Mouse (Mus musculus): Measurements from ENCODE around the gene Celf5. TPM values are rescaled to one million over a fixed set of nuclear protein-coding genes. Genes with fewer than 3 reads are reported as not detected.

The Celf5 gene
- total RNA-seq, 1 experiment from 2014 or later = not detected

DNA sequence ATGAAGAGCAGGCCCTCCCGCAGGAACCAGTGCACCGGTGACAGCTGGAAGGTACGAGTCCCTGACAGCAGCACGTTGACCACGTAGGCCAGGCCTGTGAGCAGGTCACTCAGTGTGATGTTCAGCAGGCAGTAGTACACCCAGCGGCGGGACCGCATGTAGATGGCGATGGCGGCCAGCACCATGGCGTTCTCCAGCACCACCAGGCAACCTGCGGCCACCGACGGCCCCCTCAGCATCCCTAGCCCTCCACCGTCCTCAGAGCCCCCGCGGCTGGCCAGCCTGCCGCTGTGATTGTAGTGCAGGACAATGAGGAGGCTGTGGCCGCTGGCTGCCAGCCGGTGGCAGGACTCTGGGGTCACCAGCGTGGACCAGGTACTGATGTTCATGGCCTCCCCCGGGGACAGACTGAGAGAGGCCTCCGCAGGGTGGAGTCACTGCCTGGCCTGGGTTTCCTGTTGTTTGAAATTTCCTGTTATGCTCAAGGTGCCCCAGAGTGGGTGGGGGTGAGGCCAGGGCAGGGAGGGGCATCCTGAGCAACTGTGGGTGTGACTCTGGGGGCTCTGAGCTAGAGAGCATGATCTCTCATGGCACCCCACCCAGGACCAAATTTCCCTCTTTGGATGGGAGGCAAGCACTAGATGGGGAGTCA lies 16.9 kb upstream of the Celf5 start:
- 0 out of 2 replicates have a peak, but pooled peaks have one; percentile 3 for ATAC-seq (replicated peaks; ENCODE audit: insufficient number of reproducible peaks, low FRiP score, low TSS enrichment, poor library complexity, severe bottlenecking)

DNA sequence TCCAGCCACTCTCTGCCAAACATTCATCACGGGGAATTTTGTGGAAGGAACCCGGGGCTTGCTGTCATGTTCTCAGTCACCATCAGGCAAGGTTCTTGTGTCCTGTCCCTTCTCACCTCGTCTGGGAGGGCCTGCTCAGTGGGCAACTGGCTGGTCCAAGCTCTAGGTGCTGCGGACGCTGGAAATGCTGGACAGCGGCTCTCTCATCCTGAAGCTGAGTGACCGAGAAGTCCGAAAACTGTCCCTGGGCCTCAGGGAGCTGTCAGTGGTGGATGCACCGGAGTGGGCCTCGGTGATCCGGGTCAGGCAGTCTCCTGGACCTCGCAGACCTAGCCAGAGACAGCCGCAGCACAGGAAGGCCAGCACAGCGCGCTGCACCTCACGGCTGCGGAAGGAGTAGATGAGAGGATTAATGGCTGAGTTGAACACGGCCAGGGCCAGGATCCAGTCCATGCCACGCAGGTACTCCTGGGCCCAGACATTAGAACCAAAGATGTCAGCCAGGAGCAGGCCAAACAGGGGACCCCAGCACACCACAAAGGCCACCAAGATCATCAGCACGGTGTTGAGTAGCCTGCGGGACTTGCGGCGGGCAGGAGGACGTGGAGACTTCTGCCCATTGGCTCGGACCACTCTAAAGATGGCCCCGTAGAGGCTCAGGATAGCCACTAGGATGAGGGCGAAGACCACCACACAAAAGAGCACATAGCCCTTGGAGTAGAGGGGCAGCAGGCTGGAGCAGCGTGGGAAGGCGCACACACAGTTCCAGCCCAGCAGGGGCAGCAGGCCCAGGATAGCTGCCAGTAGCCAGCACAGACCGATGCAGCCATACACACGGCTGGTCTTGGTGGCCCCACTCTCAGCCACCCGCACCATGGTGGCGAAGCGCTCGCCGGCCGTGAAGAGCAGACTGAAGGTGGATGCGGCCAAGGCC lies 16.1 kb upstream of the Celf5 start:
- no peak for ATAC-seq (replicated peaks; ENCODE audit: insufficient number of reproducible peaks, low FRiP score, low TSS enrichment, poor library complexity, severe bottlenecking)

DNA sequence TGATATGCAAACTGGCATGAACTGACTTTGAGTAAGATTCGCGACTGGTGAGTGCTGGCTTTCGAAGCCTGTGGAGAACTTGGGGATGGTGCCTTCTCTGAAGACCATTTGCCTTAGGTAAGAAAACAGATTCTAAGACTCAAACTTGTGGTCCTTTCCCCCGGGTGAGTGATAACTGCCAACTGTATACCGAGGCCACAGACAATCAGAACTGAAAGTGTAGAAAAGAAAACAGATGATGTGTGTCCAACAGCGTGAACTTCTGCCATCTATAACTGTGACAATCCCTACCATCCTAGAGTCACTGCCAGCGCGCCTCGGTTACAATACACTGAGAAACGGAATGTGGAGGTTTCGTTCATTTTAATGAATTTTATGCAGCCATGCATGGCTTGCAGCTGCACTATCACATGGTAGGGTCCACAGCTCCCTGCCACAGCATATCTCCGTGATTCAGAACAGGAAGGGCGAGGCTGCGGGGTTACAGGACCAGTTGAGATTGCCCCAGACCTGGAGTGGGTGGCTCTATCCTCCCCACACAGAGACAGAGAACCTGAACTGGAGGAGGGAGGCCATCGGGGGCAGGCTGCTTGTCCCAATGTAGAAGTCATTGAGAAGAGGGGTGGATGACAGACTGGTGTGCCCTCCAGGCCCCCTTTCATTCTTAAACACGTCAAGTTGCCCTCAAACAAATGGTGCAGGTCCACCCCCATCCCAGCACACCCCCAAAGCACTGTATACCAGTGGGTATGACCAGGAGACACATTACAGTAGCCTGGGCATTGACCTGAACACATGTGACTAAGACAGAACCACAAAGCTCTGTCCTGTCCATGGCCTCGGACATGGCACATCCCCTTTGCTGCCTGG lies 15.1 kb upstream of the Celf5 start:
- ATAC-seq (replicated peaks; ENCODE audit: insufficient number of reproducible peaks, low FRiP score, low TSS enrichment, poor library complexity, severe bottlenecking) = peak; percentile 7; the same call in 1 of the 2 replicates

DNA sequence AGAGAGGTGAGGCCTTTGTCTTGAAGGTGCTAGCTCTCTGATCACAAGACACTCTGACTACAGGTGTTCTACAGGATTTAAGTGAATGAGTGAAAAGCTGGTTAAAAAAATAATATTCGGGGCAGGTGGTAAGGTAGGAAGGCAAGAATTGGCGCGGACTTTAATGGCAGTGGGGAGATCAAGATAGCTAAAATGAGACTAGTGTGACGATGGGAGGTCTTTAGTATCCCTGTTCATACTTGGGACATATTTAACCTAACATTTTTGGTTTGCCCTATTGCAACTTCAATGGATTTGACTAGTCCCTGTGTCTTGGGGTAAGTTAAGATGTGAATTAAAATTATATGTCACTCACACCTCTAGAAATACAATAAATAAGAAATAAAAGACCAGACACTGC lies 14.5 kb upstream of the Celf5 start:
- ATAC-seq (replicated peaks; ENCODE audit: insufficient number of reproducible peaks, low FRiP score, low TSS enrichment, poor library complexity, severe bottlenecking) = no peak

DNA sequence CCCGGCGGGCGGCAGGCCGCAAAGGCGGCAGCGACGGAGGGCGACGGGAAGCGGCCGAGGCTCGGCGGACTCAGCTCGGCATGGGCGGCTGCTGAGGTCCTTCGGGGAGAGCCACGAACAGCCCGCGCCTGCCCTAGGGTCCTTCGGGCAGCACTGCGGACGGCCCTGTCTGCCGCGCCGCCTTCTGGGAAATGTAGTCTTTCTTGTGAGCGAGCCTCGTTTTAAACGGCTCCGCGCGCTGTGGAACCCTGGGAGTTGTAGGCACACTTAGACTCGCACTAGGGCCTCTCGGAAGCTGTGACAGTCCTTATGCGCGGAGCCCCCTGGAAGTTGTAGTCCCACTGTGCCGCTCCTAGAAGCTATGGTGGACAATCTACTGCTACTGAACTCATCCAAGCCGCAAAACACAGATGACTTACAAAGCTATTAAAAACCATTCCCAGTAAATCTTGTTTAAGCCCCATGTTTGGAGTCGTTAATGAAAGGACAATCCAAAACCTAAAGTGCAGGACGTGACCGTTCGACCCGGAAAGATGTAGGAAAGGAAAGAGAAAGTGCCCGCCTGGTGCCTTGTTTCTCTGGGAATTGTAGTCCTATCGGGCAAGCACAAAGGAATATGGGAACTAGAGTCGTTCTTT lies 13.9 kb upstream of the Celf5 start, which contains the start of gene Ncln:
Gene Ncln, minus strand, starts transcription at position 129 of the 638 bp plus-strand sequence.
- peak; percentile 71 for ATAC-seq (replicated peaks; ENCODE audit: insufficient number of reproducible peaks, low FRiP score, low TSS enrichment, poor library complexity, severe bottlenecking)

DNA sequence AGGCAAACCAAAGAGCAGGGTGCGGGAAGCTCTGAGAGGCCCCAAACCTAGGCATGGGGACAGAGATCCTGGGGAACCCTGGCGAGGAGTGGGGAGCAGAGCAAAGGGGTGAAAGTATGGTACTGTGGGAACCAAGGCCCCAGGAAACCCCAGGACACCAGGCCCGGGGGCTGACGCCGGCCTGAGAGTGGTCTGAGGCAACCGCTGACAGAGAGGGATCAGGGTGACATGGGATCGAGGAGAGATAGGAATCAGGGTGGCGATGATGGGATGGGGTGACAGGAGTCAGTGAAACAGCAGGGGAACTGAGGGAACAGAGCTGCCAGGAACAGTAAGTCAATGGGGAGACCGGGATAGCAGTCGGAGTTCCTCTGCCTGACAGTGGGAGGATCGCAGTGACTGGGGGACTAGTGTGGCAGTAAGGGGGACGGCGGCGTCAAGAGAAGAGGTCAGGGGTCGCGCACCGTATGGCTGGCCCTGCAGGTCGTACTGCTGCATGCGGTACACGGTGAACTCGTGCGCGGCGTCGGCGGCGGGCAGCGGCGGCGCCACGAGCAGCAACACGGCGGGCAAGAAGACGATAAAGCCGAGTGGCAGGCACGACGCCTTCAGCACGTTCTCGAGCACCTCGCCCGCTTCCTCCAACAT lies 13.2 kb upstream of the Celf5 start:
- ATAC-seq (replicated peaks; ENCODE audit: insufficient number of reproducible peaks, low FRiP score, low TSS enrichment, poor library complexity, severe bottlenecking) = no peak

DNA sequence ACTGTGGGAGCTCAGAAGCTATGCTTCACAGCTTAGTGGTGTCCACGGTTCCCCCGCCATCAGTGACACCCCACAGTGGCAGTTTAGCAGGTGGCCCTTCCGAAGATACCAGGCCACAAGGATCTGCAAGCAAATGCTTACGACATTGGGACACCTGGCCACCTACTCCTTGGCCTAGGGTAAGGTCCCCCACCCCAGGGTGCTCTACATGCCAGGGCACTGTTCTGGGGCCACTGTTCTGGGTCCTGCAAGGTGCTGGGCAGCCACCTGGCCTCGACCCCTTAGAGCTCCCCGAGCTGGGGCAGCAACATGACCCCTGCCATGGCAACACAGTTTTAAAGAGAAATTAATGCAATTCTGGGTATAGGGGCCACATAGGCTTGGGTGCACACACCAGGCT lies 12.6 kb upstream of the Celf5 start:
- ATAC-seq (replicated peaks; ENCODE audit: insufficient number of reproducible peaks, low FRiP score, low TSS enrichment, poor library complexity, severe bottlenecking) = no peak

DNA sequence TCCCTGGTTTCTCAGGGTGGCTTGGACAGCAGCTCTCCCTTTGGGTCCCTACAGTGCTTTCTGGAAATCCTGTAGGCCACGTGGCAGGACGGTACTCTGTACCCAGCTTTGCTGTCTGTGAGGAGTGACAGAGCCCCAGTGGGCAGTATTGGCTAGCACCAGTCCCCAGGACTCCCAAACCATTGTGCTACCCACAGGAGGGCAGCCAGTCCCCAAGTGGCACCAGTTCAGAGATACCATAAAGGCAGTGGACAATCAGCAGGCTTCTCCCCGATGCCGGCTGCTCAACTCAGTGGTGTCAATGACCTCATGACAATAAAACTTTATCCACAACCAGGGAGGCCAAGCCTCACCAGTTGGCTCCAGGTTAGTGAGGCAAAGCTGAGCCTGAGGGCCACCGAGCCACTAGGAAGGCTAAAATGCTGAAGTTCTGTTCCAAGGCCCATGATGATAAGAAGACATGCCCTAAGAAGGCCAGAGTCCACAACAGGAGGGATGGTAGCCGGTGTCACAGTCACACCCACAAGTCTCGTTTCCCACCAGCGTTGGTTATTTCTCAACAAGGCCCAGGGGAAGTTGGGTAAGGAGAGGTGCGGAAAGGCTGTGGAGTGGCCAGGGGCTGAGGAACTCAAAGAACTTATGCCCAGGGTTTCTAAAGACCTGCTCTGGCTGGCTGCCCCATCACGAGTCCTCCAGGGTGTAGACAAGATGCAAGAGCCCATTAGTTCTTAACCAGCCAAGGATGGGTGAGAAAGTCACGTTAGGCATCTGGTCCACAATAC lies 11.9 kb upstream of the Celf5 start:
- ATAC-seq (replicated peaks; ENCODE audit: insufficient number of reproducible peaks, low FRiP score, low TSS enrichment, poor library complexity, severe bottlenecking) = 0 out of 2 replicates have a peak, but pooled peaks have one; percentile 7

DNA sequence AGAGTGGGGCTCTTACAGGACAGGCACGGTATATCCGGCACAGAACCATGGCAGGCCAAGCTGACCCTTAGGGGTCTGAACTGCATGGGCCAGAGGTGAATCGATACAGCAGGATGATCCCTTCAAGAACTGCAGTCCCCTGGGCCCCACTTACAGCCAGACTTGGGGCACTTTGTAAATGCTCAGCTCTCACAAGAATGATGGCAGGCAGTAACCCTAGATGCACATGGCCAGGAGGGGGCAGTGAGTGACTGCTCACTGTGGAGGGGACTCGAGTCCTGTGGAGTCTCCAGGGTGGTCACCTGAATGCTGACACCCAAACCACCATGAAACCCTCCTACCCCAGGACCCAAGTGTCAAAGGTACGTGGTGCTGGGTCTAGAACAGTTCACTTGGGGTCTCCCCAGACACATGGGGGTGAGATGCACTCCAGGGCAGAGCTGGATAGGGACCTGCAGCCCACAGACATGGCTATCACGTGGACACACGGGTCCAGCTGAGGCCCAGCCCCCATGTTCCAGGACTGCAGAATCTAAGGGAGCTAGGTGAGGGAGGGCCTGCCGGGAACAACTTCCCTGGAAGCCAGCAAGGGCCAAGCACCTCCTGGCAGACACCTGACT lies 11.2 kb upstream of the Celf5 start:
- no peak for ATAC-seq (replicated peaks; ENCODE audit: insufficient number of reproducible peaks, low FRiP score, low TSS enrichment, poor library complexity, severe bottlenecking)

DNA sequence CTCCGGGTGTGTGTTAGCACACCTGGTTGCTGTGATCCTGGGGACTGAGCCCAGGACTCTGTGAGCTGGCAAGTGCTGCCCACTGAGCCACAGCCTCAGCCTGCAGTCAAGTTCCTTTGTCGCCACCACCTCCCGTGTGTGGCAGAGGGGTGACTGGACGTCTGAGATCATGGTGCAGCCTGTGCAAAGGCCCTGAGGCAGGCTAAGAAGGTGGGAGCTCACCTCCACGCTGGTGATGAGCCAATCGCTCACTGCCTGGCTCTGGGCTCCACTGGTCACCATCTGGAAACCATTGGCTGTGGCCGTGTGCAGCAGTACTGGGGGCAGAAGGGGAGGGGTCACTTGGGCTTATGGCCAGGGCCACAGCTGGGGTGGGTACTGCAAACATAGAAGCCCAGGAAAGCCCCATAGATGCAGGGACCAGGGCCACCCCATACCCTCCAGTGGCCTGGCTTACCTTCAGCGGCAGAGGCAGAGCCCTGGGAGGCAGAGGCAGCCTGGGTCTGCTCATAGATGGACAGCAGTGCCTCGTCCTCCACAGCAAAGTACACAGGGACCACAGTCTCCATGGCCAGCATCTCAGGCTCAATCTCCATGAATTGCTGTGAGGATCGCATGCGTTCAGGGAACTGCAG lies 10.2 kb upstream of the Celf5 start:
- ATAC-seq (replicated peaks; ENCODE audit: insufficient number of reproducible peaks, low FRiP score, low TSS enrichment, poor library complexity, severe bottlenecking) = no peak

DNA sequence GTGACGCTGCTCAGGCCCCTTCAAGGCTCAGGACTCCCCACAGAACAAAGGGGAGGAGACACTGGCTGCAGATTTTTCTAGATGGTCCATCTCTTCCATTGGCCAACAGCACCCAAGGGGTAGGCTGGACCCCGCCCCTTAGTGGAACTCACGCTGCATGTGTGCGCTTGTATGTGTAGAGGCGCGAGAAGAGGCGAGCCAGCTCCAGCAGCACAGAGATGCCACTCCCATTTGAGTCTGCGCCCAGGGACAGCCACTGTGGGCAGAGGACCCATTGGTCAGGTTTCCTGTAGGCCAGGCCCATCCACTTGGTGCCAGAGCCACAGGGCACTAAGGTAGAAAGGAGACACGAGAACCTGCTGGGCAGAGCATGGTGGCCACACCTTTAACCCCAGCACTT lies 8.5 kb upstream of the Celf5 start:
- ATAC-seq (replicated peaks; ENCODE audit: insufficient number of reproducible peaks, low FRiP score, low TSS enrichment, poor library complexity, severe bottlenecking) = no peak

DNA sequence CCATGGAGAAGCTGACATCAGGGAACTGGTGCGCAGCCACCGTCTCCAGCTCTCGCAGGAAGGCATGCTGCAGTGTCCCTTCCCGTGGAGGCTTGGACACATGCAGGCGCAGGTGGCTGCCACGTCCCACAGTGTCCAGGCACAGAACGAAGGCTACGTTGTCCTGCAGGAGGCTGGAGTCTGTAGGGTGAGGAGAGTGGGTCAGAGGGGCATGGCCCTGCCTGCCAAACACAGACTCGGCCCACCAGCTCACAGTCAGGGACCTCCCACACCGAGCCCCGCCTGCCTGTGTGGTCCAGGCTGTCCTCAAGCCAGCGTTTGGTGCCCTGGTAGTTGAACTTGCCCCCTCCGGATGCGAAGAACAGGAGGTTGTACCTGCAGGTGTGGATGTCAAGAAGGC lies 7.4 kb upstream of the Celf5 start:
- no peak for ATAC-seq (replicated peaks; ENCODE audit: insufficient number of reproducible peaks, low FRiP score, low TSS enrichment, poor library complexity, severe bottlenecking)

DNA sequence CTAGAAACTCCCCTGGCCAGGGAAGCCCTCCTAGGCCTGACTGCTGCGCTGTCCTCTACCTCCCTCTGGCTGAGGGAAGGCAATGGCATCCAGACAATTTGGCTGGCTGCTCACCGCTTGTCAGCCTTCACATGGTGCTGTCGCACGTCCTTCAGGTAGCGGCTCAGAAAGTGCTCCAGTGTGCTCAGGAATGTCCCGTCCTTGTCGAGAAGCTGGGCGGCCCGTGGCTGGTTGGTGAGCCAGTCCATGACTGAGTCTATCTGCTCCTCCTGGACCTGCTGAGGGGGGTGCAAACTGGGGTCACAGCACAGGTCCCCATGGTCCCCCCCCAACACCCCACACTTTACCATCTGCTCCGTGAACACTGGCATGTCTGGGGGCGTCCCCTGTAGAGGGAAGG lies 5.6 kb upstream of the Celf5 start:
- ATAC-seq (replicated peaks; ENCODE audit: insufficient number of reproducible peaks, low FRiP score, low TSS enrichment, poor library complexity, severe bottlenecking) = no peak

DNA sequence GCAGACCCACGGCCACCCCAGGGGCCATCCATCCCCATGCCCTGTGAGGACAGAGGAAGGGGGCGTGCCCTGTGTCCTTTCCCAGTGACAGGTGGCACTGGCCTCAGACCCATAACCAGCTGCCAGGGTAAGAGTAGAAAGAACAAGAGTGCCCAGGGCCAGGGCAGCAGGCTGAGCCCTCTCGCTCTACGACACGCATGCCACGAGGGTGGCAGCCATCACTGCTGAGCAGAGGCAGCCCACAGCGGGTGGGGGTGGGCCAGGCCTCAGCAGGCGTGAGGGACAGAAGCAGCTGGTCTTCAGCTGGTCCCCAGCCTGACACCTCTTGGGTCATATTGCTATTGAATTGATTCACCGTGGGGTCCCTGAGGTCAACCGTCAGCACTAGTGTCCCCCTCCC lies 4.0 kb upstream of the Celf5 start:
- ATAC-seq (replicated peaks; ENCODE audit: insufficient number of reproducible peaks, low FRiP score, low TSS enrichment, poor library complexity, severe bottlenecking) = no peak

DNA sequence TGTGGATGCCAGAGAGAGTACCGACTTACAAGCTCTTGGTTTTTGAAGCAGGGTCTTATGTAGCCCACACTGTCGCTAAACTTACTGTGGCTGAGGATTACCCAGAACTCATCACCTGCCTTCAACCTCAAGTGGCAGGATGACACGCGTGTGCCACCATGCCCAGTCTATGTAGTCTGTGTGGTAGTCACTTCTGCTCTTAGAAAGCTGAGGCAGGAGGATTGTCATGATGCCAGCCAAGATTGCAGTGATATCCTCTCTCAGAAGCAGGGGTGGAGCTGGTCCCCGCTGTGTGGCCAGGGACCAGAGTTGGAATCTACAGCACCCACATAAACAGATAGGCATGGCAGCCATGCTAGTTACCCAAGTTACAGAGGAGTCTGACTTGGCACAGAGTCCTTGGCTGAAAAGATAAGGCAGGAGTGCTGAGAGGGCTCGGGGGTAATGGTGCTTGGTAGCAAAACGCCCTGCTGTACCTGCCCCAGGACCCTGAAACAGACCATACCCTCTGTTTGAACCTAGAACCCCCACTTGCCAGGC lies 3.0 kb upstream of the Celf5 start:
- no peak for ATAC-seq (replicated peaks; ENCODE audit: insufficient number of reproducible peaks, low FRiP score, low TSS enrichment, poor library complexity, severe bottlenecking)

DNA sequence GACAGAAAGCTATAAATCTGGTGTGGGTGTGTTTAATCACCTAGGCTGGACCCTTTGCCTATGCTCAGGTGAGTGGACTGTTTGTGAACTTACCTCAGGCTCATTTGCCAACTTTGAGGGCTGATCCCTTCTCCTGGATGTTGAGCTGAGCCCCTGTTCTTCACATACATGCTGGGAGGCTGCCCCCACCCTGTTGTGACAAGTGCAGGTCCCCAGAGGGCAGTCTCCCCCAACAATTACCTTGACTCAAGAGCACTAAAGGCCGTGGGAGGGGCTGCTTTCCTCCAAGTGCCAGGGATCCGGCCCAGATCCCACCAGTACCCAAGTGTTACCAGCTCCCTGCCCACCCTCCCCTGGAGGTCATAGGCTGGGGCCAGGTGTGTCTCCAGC lies 2.5 kb upstream of the Celf5 start:
- ATAC-seq (replicated peaks; ENCODE audit: insufficient number of reproducible peaks, low FRiP score, low TSS enrichment, poor library complexity, severe bottlenecking) = no peak

Data from monocyte, adult 5-6 weeks (primary cell).